Mouse (Mus musculus): ENCODE measurements around the gene Gng8. TPM values are rescaled to one million over a fixed set of nuclear protein-coding genes. Genes with fewer than 3 reads are reported as not detected.

Gng8 gene
- polyA plus RNA-seq, 1 experiment from 2014 or later, result 7.3 TPM

DNA sequence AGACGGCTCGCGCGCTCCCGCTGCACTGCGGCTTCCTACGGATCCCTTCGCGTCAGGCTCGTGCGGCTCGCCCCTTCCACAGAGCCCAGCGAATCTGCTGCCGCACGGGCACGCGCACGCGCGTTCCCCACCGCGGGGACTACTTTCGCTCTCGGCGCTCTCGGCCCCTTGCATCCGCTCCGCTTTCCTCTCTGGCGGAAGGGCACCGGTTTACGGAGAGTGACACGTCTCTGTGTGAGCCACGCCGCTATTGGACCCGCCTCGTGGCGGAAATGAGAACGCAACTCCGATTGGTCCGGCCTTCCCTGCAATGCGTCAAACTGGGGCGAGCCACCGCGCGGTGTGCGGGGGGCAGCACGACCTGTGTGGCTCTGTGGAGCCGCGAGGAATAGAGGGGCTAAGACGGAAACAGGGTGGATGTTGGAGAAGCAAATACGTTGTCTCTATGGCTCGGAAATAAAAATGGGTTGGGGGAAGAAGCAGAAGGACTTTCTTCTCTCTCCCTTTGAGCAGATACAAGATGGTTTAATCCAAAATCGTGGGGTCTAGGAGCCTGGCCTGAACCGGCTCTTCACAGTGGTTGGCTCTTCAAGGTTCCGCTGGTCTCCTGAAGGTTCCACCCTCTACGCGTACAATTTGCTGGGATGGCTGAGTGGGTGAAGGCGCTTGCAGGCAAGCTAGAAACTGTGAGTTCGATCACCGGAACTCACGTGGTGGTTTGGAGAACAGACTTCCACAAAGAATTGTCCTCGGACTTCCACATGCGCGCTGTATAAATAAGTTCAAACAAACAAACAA lies 32.6 kb downstream of the Gng8 start, which contains the start of gene Calm3:
Gene Calm3, minus strand, starts transcription at position 78 of the 798 bp plus-strand sequence.
- H3K9ac ChIP-seq (ENCODE audit: low read length), result peak within 1 kb of the TSS; percentile 80
- ATAC-seq (replicated peaks; ENCODE audit: low FRiP score) (peak; percentile 91), DNase-seq (ENCODE audit: low spot score) (peak; percentile 100)
- H3K4me3 ChIP-seq (ENCODE audit: low read depth, low read length), result peak within 1 kb of the TSS; percentile 58
- H3K9me3 ChIP-seq (ENCODE audit: control insufficient read depth, low read length), result no peaks in the 10 kb centered on the region
- 2% methylated on average over 64 of the region's 64 CpGs for WGBS
- no peaks in the 10 kb centered on the region; the same call in 1 of the 2 replicates for H3K36me3 ChIP-seq (ENCODE audit: control insufficient read depth, insufficient read depth, low read length)
- peak within 1 kb of the TSS; percentile 97 for H3K27ac ChIP-seq (ENCODE audit: low read depth, low read length)
- no peaks in the 10 kb centered on the region for H3K27me3 ChIP-seq (ENCODE audit: control insufficient read depth, insufficient read depth, low read length)
- peaks cover 27% of the 10 kb centered on the region for H3K4me1 ChIP-seq (replicated peaks; ENCODE audit: control insufficient read depth, insufficient read depth, low read length)
- peak within 1 kb of the TSS; percentile 75 for H3K4me2 ChIP-seq (ENCODE audit: low read depth, low read length, severe bottlenecking)

GRCm38 (mm10) chr7:16928341-16928740 lies 36.8 kb downstream of the Gng8 start:
- no peaks in the 10 kb centered on the region for H3K9me3 ChIP-seq (ENCODE audit: control insufficient read depth, low read length)
- no peaks in the 10 kb centered on the region for H3K36me3 ChIP-seq (ENCODE audit: control insufficient read depth, insufficient read depth, low read length)
- ATAC-seq (replicated peaks; ENCODE audit: low FRiP score) (no peak), DNase-seq (ENCODE audit: low spot score) (no peak)
- H3K4me3 ChIP-seq (ENCODE audit: low read depth, low read length), result no peak overlapping the region
- 43% methylated on average over 2 of the region's 2 CpGs for WGBS
- no peaks in the 10 kb centered on the region for H3K27me3 ChIP-seq (ENCODE audit: control insufficient read depth, insufficient read depth, low read length)
- no peak overlapping the region for H3K4me2 ChIP-seq (ENCODE audit: low read depth, low read length, severe bottlenecking)
- H3K4me1 ChIP-seq (replicated peaks; ENCODE audit: control insufficient read depth, insufficient read depth, low read length), result no peaks in the 10 kb centered on the region; the same call in 1 of the 2 replicates
- H3K9ac ChIP-seq (ENCODE audit: low read length), result no peak overlapping the region
- no peak overlapping the region for H3K27ac ChIP-seq (ENCODE audit: low read depth, low read length)

DNA sequence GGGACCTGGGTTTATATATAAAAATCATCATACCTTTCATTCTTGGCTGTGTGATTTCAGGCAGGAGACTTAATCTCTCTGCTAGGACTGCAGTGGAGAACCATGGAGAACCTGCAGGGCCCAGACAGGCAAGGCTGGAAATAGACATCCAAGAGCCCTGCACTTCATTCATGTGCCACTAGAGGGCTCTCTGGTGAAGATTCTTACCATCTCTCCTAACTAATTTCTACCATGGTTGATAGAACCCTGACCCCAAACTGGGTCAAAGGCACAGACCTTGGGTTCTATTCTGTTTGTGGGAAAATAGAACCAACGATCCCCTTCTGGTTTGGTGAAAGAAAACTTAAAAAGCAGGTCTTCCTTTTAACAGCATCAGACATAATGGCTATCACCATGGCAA lies 39.3 kb downstream of the Gng8 start:
- Histone ChIP-seq H3K27ac (ENCODE audit: low read depth, low read length) (no peak overlapping the region), H3K9ac (ENCODE audit: low read length) (no peak overlapping the region), H3K36me3 (ENCODE audit: control insufficient read depth, insufficient read depth, low read length) (no peaks in the 10 kb centered on the region), H3K27me3 (ENCODE audit: control insufficient read depth, insufficient read depth, low read length) (no peaks in the 10 kb centered on the region), H3K9me3 (ENCODE audit: control insufficient read depth, low read length) (no peaks in the 10 kb centered on the region), H3K4me1 (replicated peaks; ENCODE audit: control insufficient read depth, insufficient read depth, low read length) (no peaks in the 10 kb centered on the region; the same call in 1 of the 2 replicates), H3K4me3 (ENCODE audit: low read depth, low read length) (no peak overlapping the region), H3K4me2 (ENCODE audit: low read depth, low read length, severe bottlenecking) (no peak overlapping the region)
- WGBS, result 4% methylated on average over 1 of the region's 1 CpGs
- peak; percentile 76 for DNase-seq (ENCODE audit: low spot score)
- no peak; the same call in 1 of the 2 replicates for ATAC-seq (replicated peaks; ENCODE audit: low FRiP score)

DNA sequence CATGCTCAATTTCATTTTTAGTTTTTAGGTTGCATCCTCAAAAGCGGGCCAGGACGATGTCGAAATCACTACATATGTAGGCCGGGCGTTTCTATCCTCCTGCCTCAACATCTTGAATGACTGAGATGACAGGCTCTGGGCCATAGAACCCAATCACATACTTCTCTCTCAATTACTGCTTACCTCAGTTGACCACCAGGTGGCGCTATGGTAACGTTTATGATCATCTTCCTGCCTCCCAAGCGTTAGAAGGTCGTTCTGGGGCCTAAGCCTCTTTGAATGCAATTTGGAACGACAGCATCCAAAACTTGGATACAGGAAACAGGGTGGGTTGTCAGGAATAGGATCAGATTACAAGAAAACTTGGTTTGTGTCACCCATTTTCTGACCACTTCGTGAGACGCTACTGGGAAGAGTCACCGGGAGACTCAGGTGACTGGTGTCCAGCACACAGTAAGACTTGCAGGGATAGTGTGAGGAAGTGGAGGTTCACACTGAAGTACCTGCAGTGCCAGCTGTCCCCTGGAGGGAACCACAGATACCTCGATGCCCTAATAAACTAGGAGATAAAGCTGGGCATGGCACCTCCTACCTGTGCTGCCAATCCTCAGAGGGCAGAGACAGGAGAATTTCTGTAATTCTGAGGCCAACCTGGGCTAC lies 40.5 kb downstream of the Gng8 start:
- Histone ChIP-seq H3K4me3 (ENCODE audit: low read depth, low read length) (no peak overlapping the region), H3K4me1 (replicated peaks; ENCODE audit: control insufficient read depth, insufficient read depth, low read length) (no peaks in the 10 kb centered on the region; the same call in 1 of the 2 replicates), H3K9me3 (ENCODE audit: control insufficient read depth, low read length) (no peaks in the 10 kb centered on the region), H3K4me2 (ENCODE audit: low read depth, low read length, severe bottlenecking) (no peak overlapping the region), H3K9ac (ENCODE audit: low read length) (no peak overlapping the region), H3K27ac (ENCODE audit: low read depth, low read length) (no peak overlapping the region), H3K27me3 (ENCODE audit: control insufficient read depth, insufficient read depth, low read length) (no peaks in the 10 kb centered on the region), H3K36me3 (ENCODE audit: control insufficient read depth, insufficient read depth, low read length) (no peaks in the 10 kb centered on the region)
- ATAC-seq (replicated peaks; ENCODE audit: low FRiP score), result peak; percentile 61; the same call in 1 of the 2 replicates
- peak; percentile 88 for DNase-seq (ENCODE audit: low spot score)
- 16% methylated on average over 14 of the region's 14 CpGs for WGBS

DNA sequence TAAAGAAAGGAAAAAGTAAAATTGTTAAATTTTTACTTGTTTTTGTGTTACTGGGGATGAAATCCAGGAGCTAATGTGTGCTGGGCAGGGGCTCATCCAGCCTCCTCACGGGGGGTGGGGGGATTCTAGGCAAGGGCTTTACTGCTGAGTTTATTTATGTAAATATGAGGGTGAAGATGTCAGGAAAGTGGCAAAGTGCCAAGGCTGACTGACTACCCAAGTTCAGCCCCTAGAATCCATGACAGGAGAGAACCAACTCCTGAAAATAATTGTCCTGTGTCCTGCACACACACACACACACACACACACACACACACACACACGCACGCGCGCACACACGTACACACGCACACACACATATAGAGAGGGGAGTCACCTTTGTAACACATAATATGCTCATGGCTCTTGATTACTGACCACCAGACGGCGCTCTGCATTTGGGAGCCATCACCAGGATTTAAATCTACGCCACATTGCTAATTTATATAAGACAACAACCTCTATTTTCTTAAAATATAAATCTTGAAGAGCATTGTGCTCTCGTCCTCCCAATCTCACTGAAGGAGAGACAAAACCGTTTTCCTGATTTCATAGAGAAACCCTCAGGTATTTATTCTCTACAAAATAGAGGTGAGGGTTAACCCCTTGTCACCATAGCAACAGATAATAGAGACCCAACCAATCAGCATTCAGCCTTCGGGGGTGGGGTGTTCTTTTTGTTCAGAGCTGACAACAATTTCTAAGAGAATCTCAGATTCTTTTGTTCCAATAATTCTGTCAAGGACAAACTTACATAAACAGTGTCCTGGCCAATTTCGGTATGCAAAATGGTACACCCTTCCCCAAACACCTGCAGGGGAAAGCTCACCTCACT lies 41.4 kb downstream of the Gng8 start:
- WGBS, result 41% methylated on average over 14 of the region's 14 CpGs
- Histone ChIP-seq H3K36me3 (ENCODE audit: control insufficient read depth, insufficient read depth, low read length) (no peaks in the 10 kb centered on the region), H3K9ac (ENCODE audit: low read length) (no peak overlapping the region), H3K27me3 (ENCODE audit: control insufficient read depth, insufficient read depth, low read length) (no peaks in the 10 kb centered on the region), H3K27ac (ENCODE audit: low read depth, low read length) (no peak overlapping the region), H3K4me2 (ENCODE audit: low read depth, low read length, severe bottlenecking) (no peak overlapping the region), H3K4me3 (ENCODE audit: low read depth, low read length) (no peak overlapping the region), H3K9me3 (ENCODE audit: control insufficient read depth, low read length) (no peaks in the 10 kb centered on the region), H3K4me1 (replicated peaks; ENCODE audit: control insufficient read depth, insufficient read depth, low read length) (peaks cover under 1% of the 10 kb centered on the region; the same call in 1 of the 2 replicates)
- ATAC-seq (replicated peaks; ENCODE audit: low FRiP score) (peak; percentile 47), DNase-seq (ENCODE audit: low spot score) (no peak)

DNA sequence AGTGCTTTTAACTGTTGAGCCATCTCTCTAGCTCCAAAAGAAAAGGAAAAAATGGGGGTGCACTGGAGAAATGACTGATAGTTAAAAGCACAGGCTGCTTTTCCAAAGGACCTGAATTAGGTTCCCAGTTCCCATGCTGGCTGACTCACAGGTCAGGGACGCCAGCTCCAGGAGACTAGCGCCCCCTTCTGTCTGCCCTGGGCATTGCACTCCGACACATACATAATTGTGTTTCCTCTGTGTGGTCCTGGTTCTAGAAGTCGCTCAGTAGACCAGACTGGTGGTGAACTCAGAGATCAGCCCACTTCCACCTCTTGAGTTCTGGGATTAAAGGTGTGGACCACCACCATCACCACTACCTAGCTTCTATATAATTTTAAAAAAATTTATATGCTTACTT lies 45.7 kb downstream of the Gng8 start:
- no peak for ATAC-seq (replicated peaks; ENCODE audit: low FRiP score)
- no peak overlapping the region for H3K4me2 ChIP-seq (ENCODE audit: low read depth, low read length, severe bottlenecking)

GRCm38 (mm10) chr7:16938117-16938791 lies 46.7 kb downstream of the Gng8 start:
- Histone ChIP-seq H3K4me1 (replicated peaks; ENCODE audit: control insufficient read depth, insufficient read depth, low read length) (peaks cover 9% of the 10 kb centered on the region; the same call in 1 of the 2 replicates), H3K9ac (ENCODE audit: low read length) (no peak overlapping the region), H3K36me3 (ENCODE audit: control insufficient read depth, insufficient read depth, low read length) (no peaks in the 10 kb centered on the region), H3K27ac (ENCODE audit: low read depth, low read length) (0 out of 2 replicates have a peak overlapping the region, but pooled peaks have one; percentile 25), H3K9me3 (ENCODE audit: control insufficient read depth, low read length) (no peaks in the 10 kb centered on the region), H3K4me2 (ENCODE audit: low read depth, low read length, severe bottlenecking) (no peak overlapping the region), H3K27me3 (ENCODE audit: control insufficient read depth, insufficient read depth, low read length) (no peaks in the 10 kb centered on the region), H3K4me3 (ENCODE audit: low read depth, low read length) (no peak overlapping the region)
- DNase-seq (ENCODE audit: low spot score) (no peak), ATAC-seq (replicated peaks; ENCODE audit: low FRiP score) (peak; percentile 51; the same call in 1 of the 2 replicates)
- 70% methylated on average over 17 of the region's 17 CpGs for WGBS

More for the DNA sequence above, 45.7 kb downstream of the Gng8 start:
- 52% methylated on average over 4 of the region's 4 CpGs for WGBS
- no peak for DNase-seq (ENCODE audit: low spot score)
- Histone ChIP-seq H3K36me3 (ENCODE audit: control insufficient read depth, insufficient read depth, low read length) (no peaks in the 10 kb centered on the region), H3K27me3 (ENCODE audit: control insufficient read depth, insufficient read depth, low read length) (no peaks in the 10 kb centered on the region), H3K27ac (ENCODE audit: low read depth, low read length) (no peak overlapping the region), H3K4me3 (ENCODE audit: low read depth, low read length) (no peak overlapping the region), H3K9ac (ENCODE audit: low read length) (no peak overlapping the region), H3K4me1 (replicated peaks; ENCODE audit: control insufficient read depth, insufficient read depth, low read length) (peaks cover 5% of the 10 kb centered on the region; the same call in 1 of the 2 replicates), H3K9me3 (ENCODE audit: control insufficient read depth, low read length) (no peaks in the 10 kb centered on the region)

Data from forebrain, embryonic 11.5 days (tissue).